Mouse (Mus musculus) large intestine, adult 2 months (tissue): ENCODE data around the gene Vmn1r53. TPM values are rescaled to one million over a fixed set of nuclear protein-coding genes. Genes with fewer than 3 reads are reported as not detected.
"Not testable (repeated sequence)": the region's sequence is repeated elsewhere in the genome, so short reads cannot be mapped to it uniquely, and the experiment has no call there.

Source experiments
- DNase-seq: peaks from one replicate; pipeline ENCODE4 v3.0.0-alpha.2; 2012; ENCODE audit warnings: low read depth, low spot score
- WGBS: fragments of 180-500 bp; shearing (Covaris S2); methylation state at CpG from one replicate; pipeline ENCODE4 v1.1.7; 2018; 5-methylcytosine and 5-hydroxymethylcytosine counted together
- polyA plus RNA-seq: library from polyadenylated mRNA; depleted of rRNA; stranded (reverse); fragments of >200 nt; gene quantifications from 2 replicates; pipeline ENCODE4 v1.2.3, GENCODE M21; 2012; rRNA removed

Gene Vmn1r53
- 0.14 TPM in 1 of 2 replicates, not detected in the other for polyA plus RNA-seq

- DNase-seq: no peak
- WGBS: 88% methylated on average over 1 of the region's 1 CpGs
These were observed at the start of gene Vmn1r53 for GRCm38 (mm10) chr6:90224338-90224737. Gene Vmn1r53 (minus strand): TSS chr6:90224438.

- 63% methylated on average over 1 of the region's 1 CpGs for WGBS
- DNase-seq: no peak
These were observed 21.8 kb upstream of the Vmn1r53 start, which contains the start of gene Vmn1r54 for GRCm38 (mm10) chr6:90246000-90246399. Gene Vmn1r54 (plus strand): TSS chr6:90246300.

GRCm38 (mm10) chr6:90244019-90244418 is 19.8 kb upstream of the Vmn1r53 start:
- DNase-seq: no peak
- WGBS: 68% methylated on average over 3 of the region's 3 CpGs

DNA sequence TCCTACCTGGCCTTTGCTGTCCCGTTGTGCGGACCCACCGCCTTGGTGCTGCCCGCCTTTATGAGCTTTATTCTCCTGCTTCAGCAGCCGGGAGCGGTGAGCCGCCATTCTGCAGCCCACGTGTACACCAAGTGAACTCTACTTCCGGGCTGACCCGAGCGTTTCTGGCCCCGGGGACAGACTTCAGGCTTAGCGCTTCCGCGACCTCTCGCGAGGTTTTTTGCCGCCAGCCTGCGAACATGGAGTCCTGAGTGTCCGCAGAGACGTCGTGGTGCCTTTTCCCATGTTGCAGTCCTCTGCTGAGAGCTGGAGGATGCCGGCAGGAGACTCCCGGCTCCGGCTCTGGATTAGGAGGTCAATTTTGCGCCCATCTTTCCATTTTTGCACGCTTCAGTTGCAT is 8.4 kb upstream of the Vmn1r53 start:
- no peak for DNase-seq
- 66% methylated on average over 27 of the region's 27 CpGs for WGBS

DNA sequence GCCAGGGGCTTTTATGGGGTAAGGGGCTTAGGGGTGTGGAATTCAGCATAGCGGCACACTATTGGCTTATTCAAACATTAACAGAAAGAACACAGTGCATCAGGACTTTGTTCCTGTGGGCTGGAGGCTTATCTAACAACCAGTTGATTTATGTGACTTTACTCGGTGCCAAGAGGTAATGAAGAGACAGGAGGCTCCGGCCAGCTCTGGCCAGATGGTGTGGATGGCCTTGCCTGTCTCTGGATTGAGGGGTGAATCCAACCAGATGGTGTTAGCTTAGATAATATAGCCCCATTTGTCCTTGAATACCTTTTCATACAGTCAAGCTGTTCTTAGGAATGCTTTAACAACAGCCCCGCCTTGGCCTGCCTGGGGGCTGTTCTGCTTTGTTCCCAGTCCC is 7.9 kb upstream of the Vmn1r53 start:
- 74% methylated on average over 4 of the region's 4 CpGs for whole genome bisulfite sequencing
- DNase-seq: not testable (repeated sequence)

- WGBS: 77% methylated on average over 2 of the region's 2 CpGs
- DNase-seq: not testable (repeated sequence)
These were observed 21.7 kb downstream of the Vmn1r53 start, which contains the start of gene V1ra8 for GRCm38 (mm10) chr6:90202493-90202892. Gene V1ra8 (plus strand): TSS chr6:90202793.

- no peak for DNase-seq
- 56% methylated on average over 2 of the region's 2 CpGs for WGBS
These were observed 49.7 kb downstream of the Vmn1r53 start, which contains the start of gene Vmn1r52 for GRCm38 (mm10) chr6:90174508-90174907. Gene Vmn1r52 (plus strand): TSS chr6:90174808.

Other genes starting within 250 kb of the Vmn1r53 start
- not detected in 2 replicates for gene Vmn1r47, start 208.3 kb downstream of the Vmn1r53 start, polyA plus RNA-seq
- not detected in 2 replicates for gene Vmn1r48, start 187.6 kb downstream of the Vmn1r53 start, polyA plus RNA-seq
- gene Vmn1r49, start 145.9 kb downstream of the Vmn1r53 start, polyA plus RNA-seq: not detected in 2 replicates
- gene Vmn1r50, start 123.0 kb downstream of the Vmn1r53 start, polyA plus RNA-seq: not detected in 2 replicates
- gene Vmn1r51, start 101.8 kb downstream of the Vmn1r53 start, polyA plus RNA-seq: not detected in 2 replicates
- not detected in 2 replicates for gene Vmn1r52, start 49.6 kb downstream of the Vmn1r53 start, polyA plus RNA-seq
- not detected in 2 replicates for gene V1ra8, start 21.6 kb downstream of the Vmn1r53 start, polyA plus RNA-seq
- gene Vmn1r54, start 21.9 kb upstream of the Vmn1r53 start, polyA plus RNA-seq: not detected in 2 replicates
- gene BC048671, start 76.8 kb upstream of the Vmn1r53 start, polyA plus RNA-seq: not detected in 2 replicates
- gene Chst13, start 100.7 kb upstream of the Vmn1r53 start, polyA plus RNA-seq: 0.12 and 0.45 TPM in 2 replicates
- gene Uroc1, start 108.8 kb upstream of the Vmn1r53 start, polyA plus RNA-seq: 0.03 TPM in 1 of 2 replicates, not detected in the other
- gene Zxdc, start 145.1 kb upstream of the Vmn1r53 start, polyA plus RNA-seq: 9.3 and 13.1 TPM in 2 replicates
- 0.08 and 0.30 TPM in 2 replicates for gene Cfap100, start 204.4 kb upstream of the Vmn1r53 start, polyA plus RNA-seq
- 5.4 and 7.6 TPM in 2 replicates for gene Klf15, start 238.1 kb upstream of the Vmn1r53 start, polyA plus RNA-seq